Mouse (Mus musculus) embryonic facial prominence, embryonic 13.5 days (tissue): ENCODE results near the gene Fem1a. TPM values are rescaled to one million over a fixed set of nuclear protein-coding genes. Genes with fewer than 3 reads are reported as not detected.

Source experiments
- ATAC-seq: fragments of 200-750 bp; cut with Nextera tagmentation; 2 replicates; pipeline ENCODE4 v1.8.0; 2017; ENCODE audit warnings: low read depth; ENCODE audit not compliant: insufficient number of reproducible peaks, insufficient read depth, low FRiP score, low TSS enrichment
- H3K27ac ChIP-seq: fragments of 300-500 bp; sonication (generic); 2 replicates; pipeline ENCODE4 v1.5.1; 2015; ENCODE audit warnings: moderate library complexity, mild to moderate bottlenecking, inconsistent platforms
- H3K27me3 ChIP-seq: fragments of 300-500 bp; sonication (generic); 2 replicates; pipeline ENCODE4 v1.6.1; 2015; ENCODE audit warnings: mild to moderate bottlenecking, inconsistent platforms
- H3K36me3 ChIP-seq: fragments of 300-500 bp; sonication (generic); 2 replicates; pipeline ENCODE4 v1.6.1; 2015; ENCODE audit warnings: mild to moderate bottlenecking, inconsistent platforms
- H3K4me1 ChIP-seq: fragments of 300-500 bp; sonication (generic); 2 replicates; pipeline ENCODE4 v1.6.1; 2015; ENCODE audit warnings: inconsistent platforms
- H3K4me2 ChIP-seq: fragments of 300-500 bp; sonication (generic); 2 replicates; pipeline ENCODE4 v1.6.1; 2015; ENCODE audit warnings: moderate library complexity, mild to moderate bottlenecking, inconsistent platforms
- H3K4me3 ChIP-seq: fragments of 300-500 bp; sonication (generic); 2 replicates; pipeline ENCODE4 v1.5.1; 2015; ENCODE audit warnings: mild to moderate bottlenecking, inconsistent platforms
- H3K9ac ChIP-seq: fragments of 300-500 bp; sonication (generic); 2 replicates; pipeline ENCODE4 v1.6.1; 2015; ENCODE audit warnings: mild to moderate bottlenecking, inconsistent platforms
- H3K9me3 ChIP-seq: fragments of 300-500 bp; sonication (generic); 2 replicates; pipeline ENCODE4 v1.6.1; 2016; ENCODE audit warnings: inconsistent platforms
- WGBS: fragments of 180-500 bp; shearing (Covaris S2); methylation state at CpG from one replicate; pipeline ENCODE4 v1.1.7; 2015; ENCODE audit warnings: mixed read lengths; 5-methylcytosine and 5-hydroxymethylcytosine counted together
- polyA plus RNA-seq: library from polyadenylated mRNA; unstranded; fragments of >200 nt; fragmentation: Nextera tagmentation; extraction: Ambion mirVana; gene quantifications from 2 replicates; pipeline ENCODE4 v1.2.1, GENCODE M21; 2015

Fem1a gene
- polyA plus RNA-seq, 1 experiment from 2014 or later: 13.5 TPM

- peaks cover 23% of the 10 kb centered on the region for H3K4me1 ChIP-seq
- no peak overlapping the region for H3K4me3 ChIP-seq
- WGBS: 92% methylated on average over 19 of the region's 19 CpGs
- H3K27ac ChIP-seq: no peak overlapping the region
- no peaks in the 10 kb centered on the region for H3K36me3 ChIP-seq
- ATAC-seq: no peak
- H3K4me2 ChIP-seq: no peak overlapping the region
- H3K9ac ChIP-seq: no peak overlapping the region
- no peaks in the 10 kb centered on the region for H3K9me3 ChIP-seq
- no peaks in the 10 kb centered on the region for H3K27me3 ChIP-seq
These were observed 37.6 kb downstream of the Fem1a start for GRCm38 (mm10) chr17:56294241-56294640.

- Histone ChIP-seq H3K27ac (no peak overlapping the region), H3K27me3 (no peaks in the 10 kb centered on the region), H3K36me3 (no peaks in the 10 kb centered on the region), H3K9me3 (no peaks in the 10 kb centered on the region), H3K9ac (no peak overlapping the region), H3K4me2 (no peak overlapping the region), H3K4me1 (peaks cover 7% of the 10 kb centered on the region), H3K4me3 (no peak overlapping the region)
- no peak for ATAC-seq
- WGBS: 55% methylated on average over 1 of the region's 1 CpGs
These were observed 39.6 kb downstream of the Fem1a start for GRCm38 (mm10) chr17:56296201-56296600.

GRCm38 (mm10) chr17:56298238-56298637, 41.6 kb downstream of the Fem1a start:
- H3K27ac ChIP-seq: no peak overlapping the region
- H3K4me3 ChIP-seq: no peak overlapping the region
- no peaks in the 10 kb centered on the region for H3K9me3 ChIP-seq
- H3K4me2 ChIP-seq: no peak overlapping the region
- 92% methylated on average over 1 of the region's 1 CpGs for WGBS
- peaks cover 9% of the 10 kb centered on the region for H3K4me1 ChIP-seq
- ATAC-seq: no peak
- no peaks in the 10 kb centered on the region for H3K27me3 ChIP-seq
- H3K36me3 ChIP-seq: no peaks in the 10 kb centered on the region
- no peak overlapping the region for H3K9ac ChIP-seq

- H3K9ac ChIP-seq: no peak within 1 kb of the TSS
- no peak for ATAC-seq
- H3K4me3 ChIP-seq: no peak within 1 kb of the TSS
- H3K4me2 ChIP-seq: no peak within 1 kb of the TSS
- no peaks in the 10 kb centered on the region for H3K9me3 ChIP-seq
- 91% methylated on average over 9 of the region's 9 CpGs for WGBS
- no peaks in the 10 kb centered on the region for H3K27me3 ChIP-seq
- H3K27ac ChIP-seq: no peak within 1 kb of the TSS
- H3K4me1 ChIP-seq: peaks cover 16% of the 10 kb centered on the region
- H3K36me3 ChIP-seq: no peaks in the 10 kb centered on the region
These were observed 43.6 kb downstream of the Fem1a start, which contains the start of gene Arrdc5 for GRCm38 (mm10) chr17:56300186-56300585. Arrdc5 (minus strand) TSS chr17:56300286.

- WGBS: 34% methylated on average over 13 of the region's 13 CpGs
- Histone ChIP-seq H3K4me1 (peaks cover 38% of the 10 kb centered on the region), H3K27me3 (no peaks in the 10 kb centered on the region), H3K27ac (peak overlapping the region; percentile 86), H3K4me2 (peak overlapping the region; percentile 100), H3K9ac (peak overlapping the region; percentile 84), H3K36me3 (peaks cover 17% of the 10 kb centered on the region), H3K9me3 (no peaks in the 10 kb centered on the region), H3K4me3 (peak overlapping the region; percentile 80)
- ATAC-seq: no peak
These were observed 45.9 kb downstream of the Fem1a start for GRCm38 (mm10) chr17:56302363-56302996.

DNA sequence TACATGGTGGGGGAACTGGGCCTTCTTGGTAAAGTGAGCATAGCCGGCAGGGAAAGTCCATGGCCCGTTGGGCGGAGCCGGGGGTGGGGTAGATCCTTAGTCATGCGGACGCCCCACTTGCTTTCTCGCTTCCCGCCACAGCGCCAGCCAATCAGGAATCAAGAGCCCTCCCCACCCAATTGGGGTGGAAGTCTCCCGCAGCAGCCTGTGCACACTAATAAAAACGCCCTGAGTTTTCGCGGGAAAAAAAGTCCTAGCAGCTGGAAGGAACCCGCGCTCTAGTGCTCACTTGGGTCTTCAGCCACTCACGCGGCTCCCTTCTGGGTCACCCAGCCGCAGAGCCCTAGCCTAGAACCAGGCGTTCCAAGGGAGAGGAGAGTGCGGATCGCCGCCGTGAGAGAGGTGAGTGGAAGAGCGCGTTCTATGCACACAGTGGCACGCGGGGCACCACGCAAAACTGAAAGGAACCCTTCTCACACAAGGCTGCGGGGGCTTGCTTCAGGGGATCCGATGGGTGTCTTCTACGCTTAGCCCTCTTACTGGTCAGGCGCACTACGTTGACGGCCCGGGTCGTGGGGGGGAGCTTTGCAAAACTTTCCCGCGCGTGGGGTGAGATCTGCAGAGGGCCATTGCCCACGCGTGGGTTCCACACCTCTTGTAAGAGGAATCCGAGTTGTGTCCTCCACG, 46.7 kb downstream of the Fem1a start, which contains the start of gene Uhrf1:
TSS of gene Uhrf1 (plus strand) at position 162 of the 687 bp plus-strand sequence.
- Histone ChIP-seq H3K4me2 (peak within 1 kb of the TSS; percentile 100), H3K4me3 (peak within 1 kb of the TSS; percentile 80), H3K27ac (peak within 1 kb of the TSS; percentile 86), H3K4me1 (peaks cover 45% of the 10 kb centered on the region), H3K27me3 (no peaks in the 10 kb centered on the region), H3K36me3 (peaks cover 25% of the 10 kb centered on the region), H3K9me3 (no peaks in the 10 kb centered on the region), H3K9ac (peak within 1 kb of the TSS; percentile 84)
- 0% methylated on average over 43 of the region's 43 CpGs for WGBS
- ATAC-seq: peak; percentile 69; the same call in 1 of the 2 replicates

GRCm38 (mm10) chr17:56303847-56304586, 47.4 kb downstream of the Fem1a start:
- under 1% methylated on average over 68 of the region's 68 CpGs for WGBS
- ATAC-seq: peak; percentile 89
- Histone ChIP-seq H3K4me3 (peak overlapping the region; percentile 80), H3K27ac (peak overlapping the region; percentile 86), H3K27me3 (no peaks in the 10 kb centered on the region), H3K4me2 (peak overlapping the region; percentile 100), H3K9me3 (no peaks in the 10 kb centered on the region), H3K36me3 (peaks cover 32% of the 10 kb centered on the region), H3K4me1 (peaks cover 45% of the 10 kb centered on the region), H3K9ac (peak overlapping the region; percentile 84)

DNA sequence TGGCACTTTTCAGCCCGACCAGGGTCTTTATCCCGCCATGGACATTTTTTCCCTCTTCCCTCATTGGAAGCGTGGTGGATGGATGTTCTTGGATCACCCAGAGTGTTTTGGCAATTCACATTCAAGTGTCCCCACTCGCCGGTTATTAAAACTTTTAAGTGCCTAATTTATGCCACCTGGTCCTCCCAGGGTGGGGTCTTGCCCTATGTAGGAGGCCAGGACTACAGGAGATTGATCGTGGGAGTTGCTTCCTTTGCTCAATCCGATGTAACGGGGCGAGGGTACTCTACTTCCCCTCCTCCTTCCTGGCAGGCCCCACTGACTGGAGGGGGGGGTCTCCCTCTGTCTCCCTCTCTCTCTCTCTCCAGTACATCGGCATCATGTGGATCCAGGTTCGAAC, 48.1 kb downstream of the Fem1a start:
- peak overlapping the region; percentile 76; the same call in 1 of the 2 replicates for H3K27ac ChIP-seq
- ATAC-seq: no peak
- H3K4me1 ChIP-seq: peaks cover 45% of the 10 kb centered on the region
- H3K9me3 ChIP-seq: no peaks in the 10 kb centered on the region
- WGBS: 6% methylated on average over 11 of the region's 11 CpGs
- peak overlapping the region; percentile 100 for H3K4me2 ChIP-seq
- H3K36me3 ChIP-seq: peaks cover 39% of the 10 kb centered on the region
- H3K27me3 ChIP-seq: no peaks in the 10 kb centered on the region
- H3K4me3 ChIP-seq: peak overlapping the region; percentile 80
- H3K9ac ChIP-seq: peak overlapping the region; percentile 84

DNA sequence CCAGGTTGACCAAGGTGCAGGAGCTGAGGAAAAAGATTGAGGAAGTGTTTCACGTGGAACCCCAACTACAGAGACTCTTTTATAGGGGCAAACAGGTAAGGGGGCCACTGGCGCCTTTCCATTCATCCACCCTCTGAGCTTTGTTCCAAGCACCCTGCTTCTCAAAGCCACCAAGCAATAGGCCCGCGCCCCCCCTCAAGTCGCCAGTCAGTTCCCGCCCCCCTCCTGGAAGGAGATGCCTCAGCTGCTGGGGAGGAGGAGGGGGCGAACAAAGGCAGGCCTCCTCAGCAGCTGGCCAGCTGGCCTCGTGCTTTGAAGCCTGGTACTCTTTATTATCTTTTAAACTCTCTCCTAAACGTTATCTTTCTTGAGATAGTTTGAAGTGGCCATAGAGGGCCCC, 48.5 kb downstream of the Fem1a start:
- 28% methylated on average over 9 of the region's 9 CpGs for WGBS
- Histone ChIP-seq H3K27ac (peak overlapping the region; percentile 76; the same call in 1 of the 2 replicates), H3K27me3 (no peaks in the 10 kb centered on the region), H3K4me3 (peak overlapping the region; percentile 80), H3K4me2 (peak overlapping the region; percentile 100), H3K9ac (peak overlapping the region; percentile 84), H3K36me3 (peaks cover 43% of the 10 kb centered on the region), H3K9me3 (no peaks in the 10 kb centered on the region), H3K4me1 (peaks cover 45% of the 10 kb centered on the region)
- ATAC-seq: no peak

DNA sequence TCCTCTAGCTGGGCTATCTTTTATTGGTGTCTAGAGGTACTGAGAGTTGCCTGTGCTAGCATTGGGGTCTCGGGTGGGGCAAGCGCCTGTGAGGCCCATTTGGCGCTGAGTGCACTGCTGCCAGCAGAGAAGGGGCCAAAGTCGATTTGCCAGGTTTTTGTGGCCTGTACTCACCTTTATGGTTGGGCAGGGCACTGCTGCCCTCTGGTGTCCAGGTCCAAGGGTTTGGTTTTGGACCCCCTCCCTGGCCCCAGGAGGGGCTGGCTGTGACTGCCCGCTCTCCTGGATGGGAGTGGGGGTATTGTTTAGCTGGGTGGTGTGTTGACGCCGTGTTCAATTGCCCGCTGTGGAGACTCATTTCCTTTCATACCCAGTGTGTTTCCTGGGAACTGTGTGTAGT, 49.2 kb downstream of the Fem1a start:
- Histone ChIP-seq H3K27ac (peak overlapping the region; percentile 76; the same call in 1 of the 2 replicates), H3K36me3 (peaks cover 50% of the 10 kb centered on the region), H3K4me2 (peak overlapping the region; percentile 100), H3K9me3 (no peaks in the 10 kb centered on the region), H3K9ac (peak overlapping the region; percentile 84), H3K4me3 (peak overlapping the region; percentile 80), H3K27me3 (no peaks in the 10 kb centered on the region), H3K4me1 (peaks cover 45% of the 10 kb centered on the region)
- ATAC-seq: no peak
- 68% methylated on average over 8 of the region's 8 CpGs for WGBS

DNA sequence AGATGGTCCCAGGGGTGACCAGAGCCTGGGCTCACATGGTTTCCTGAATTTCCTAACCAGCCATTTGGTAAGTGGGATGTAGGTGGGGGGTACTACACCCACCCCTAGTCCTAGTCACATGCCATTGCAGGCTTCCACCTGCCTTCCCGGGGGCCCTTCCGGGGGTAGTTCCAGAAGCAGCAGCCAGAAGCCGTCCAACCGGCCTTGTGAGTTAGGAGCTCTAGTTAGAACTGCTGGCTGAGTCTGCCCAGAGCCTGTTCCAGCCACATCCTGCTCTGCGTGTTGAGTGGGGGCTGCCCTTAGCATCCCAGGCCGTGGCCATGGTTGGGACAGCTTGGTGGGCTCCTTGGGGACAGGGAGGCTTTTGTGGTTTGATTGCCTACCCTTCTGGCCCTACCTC, 51.5 kb downstream of the Fem1a start:
- peak; percentile 33; the same call in 1 of the 2 replicates for ATAC-seq
- 60% methylated on average over 6 of the region's 6 CpGs for WGBS
- peak overlapping the region; percentile 28 for H3K4me2 ChIP-seq
- H3K4me3 ChIP-seq: no peak overlapping the region
- H3K27me3 ChIP-seq: no peaks in the 10 kb centered on the region
- H3K4me1 ChIP-seq: peaks cover 37% of the 10 kb centered on the region
- no peaks in the 10 kb centered on the region for H3K9me3 ChIP-seq
- H3K9ac ChIP-seq: peak overlapping the region; percentile 37
- peaks cover 71% of the 10 kb centered on the region for H3K36me3 ChIP-seq
- peak overlapping the region; percentile 58 for H3K27ac ChIP-seq
